Mouse (Mus musculus): ENCODE results near the gene Cyp2f2.

The Cyp2f2 gene

DNA sequence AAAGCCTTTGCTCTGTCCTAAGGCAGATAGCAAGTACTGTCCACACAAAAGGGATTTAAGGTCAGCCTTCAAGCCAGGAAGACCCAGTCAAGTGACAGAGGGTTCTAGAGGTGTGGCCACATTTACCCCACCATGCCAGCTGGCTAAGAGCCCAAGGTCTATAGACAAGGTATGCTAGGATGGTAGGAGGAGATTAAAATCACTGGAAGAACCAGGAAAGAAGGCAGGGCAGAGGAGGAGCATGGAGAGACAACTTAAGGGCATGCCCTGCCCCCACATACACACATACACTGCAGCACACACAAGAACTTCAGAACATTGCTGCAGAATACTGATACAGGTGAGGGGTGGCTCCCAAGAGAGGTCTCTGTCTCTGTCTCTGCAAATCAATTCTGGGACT lies at the start of gene Cyp2f2:
TSS of gene Cyp2f2 (plus strand) at position 234 of the 400 bp plus-strand sequence.
- DNase-seq (ENCODE audit: low spot score): no peak

GRCm38 (mm10) chr7:27078641-27079040 lies 41.1 kb upstream of the Cyp2f2 start:
- DNase-seq (ENCODE audit: low spot score): no peak

DNA sequence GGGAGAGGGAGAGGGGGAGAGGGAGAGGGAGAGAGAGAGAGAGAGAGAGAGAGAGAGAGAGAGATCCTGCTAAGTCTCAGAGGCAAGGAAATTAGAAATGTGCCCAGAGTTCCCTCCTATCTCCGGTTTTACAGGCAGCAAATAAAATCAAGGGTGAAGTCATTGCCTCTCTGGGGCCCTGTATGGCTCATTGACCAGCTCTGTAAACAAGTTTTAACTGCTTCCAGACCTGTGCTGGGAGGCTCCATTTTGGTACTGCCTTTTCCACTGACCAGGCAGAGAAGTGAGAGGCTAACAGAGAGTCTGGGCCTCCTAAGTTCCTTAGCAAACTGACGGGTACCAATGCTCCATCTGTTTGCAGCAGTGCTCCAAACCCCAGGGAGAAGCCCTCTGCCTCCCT lies 38.1 kb upstream of the Cyp2f2 start:
- DNase-seq (ENCODE audit: low spot score): no peak

- no peak for DNase-seq (ENCODE audit: low spot score)
Observed at GRCm38 (mm10) chr7:27091039-27091438, 28.7 kb upstream of the Cyp2f2 start.

- DNase-seq (ENCODE audit: low spot score): no peak
Observed at GRCm38 (mm10) chr7:27092038-27092703, 27.5 kb upstream of the Cyp2f2 start.

DNA sequence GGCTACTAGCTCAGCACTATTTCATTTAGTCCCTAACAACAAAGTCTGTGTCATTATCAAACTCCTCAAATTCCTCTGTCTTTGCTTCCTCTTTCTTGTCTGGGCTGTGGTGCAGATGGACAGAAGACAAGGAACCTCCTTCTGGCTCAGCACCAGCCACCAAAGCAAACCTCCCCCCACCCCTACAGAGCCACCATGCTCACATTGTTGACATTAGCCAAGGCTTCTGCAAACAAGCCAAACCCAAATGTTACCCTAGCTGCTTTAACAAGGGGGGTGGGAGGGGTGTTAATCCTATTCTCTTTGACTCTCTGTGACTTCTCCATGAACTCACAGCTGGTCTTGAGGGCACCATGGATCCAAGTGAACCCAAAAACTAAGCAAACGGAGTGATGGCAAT lies 26.8 kb upstream of the Cyp2f2 start:
- DNase-seq (ENCODE audit: low spot score): no peak

- no peak for DNase-seq (ENCODE audit: low spot score)
Observed at GRCm38 (mm10) chr7:27104882-27105281, 14.8 kb upstream of the Cyp2f2 start.

DNA sequence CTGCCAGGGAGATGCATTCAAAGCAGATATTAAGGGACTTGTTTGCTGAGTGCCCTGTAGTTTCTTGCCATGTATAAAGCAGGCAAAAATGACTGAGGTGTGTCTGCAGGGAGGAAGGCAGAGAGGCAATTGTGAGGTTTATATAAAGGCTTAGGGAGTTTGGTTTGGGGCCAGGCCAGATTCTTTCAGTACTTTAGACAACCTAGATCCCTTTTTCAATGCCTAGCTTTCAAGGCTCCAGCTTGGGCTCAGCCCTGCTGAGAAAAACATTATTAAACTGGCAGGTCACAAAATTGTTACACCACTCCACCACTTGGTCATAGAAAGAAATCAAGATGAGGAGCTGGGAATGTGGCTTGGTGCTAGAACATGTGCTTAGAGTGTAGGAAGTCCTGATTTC lies 9.4 kb upstream of the Cyp2f2 start:
- DNase-seq (ENCODE audit: low spot score): no peak

GRCm38 (mm10) chr7:27111038-27111437 lies 8.7 kb upstream of the Cyp2f2 start:
- DNase-seq (ENCODE audit: low spot score): no peak

- no peak for DNase-seq (ENCODE audit: low spot score)
Observed at GRCm38 (mm10) chr7:27111987-27112386, 7.7 kb upstream of the Cyp2f2 start.

GRCm38 (mm10) chr7:27118033-27118511 lies 1.6 kb upstream of the Cyp2f2 start:
- DNase-seq (ENCODE audit: low spot score): peak; percentile 22

DNA sequence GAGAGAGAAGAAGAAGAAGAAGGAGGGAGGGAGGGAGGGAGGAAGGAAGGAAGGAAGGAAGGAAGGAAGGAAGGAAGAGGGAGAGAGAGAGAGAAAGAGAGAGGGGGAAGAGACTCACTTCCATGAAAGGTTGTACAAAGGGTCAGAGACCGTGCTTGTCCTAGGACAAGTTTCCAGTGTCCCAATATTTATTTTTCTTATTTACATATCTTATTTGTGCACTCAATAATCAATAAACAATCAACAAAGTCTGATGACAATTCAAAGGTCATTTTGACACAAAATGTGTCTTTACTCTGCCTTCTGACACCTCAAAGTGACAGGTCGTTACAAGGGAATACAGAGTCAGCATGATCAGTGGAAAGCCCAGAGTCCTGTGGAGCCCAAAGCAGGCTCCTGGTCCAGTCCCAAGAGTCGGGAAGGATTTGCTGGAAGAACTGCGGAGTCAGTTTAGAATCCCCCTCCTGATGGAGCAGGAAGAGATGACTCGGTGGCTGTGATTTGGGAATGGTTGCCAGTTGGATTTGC lies 4.7 kb downstream of the Cyp2f2 start:
- no peak for DNase-seq (ENCODE audit: low spot score)

- DNase-seq (ENCODE audit: low spot score): no peak
Observed at GRCm38 (mm10) chr7:27124969-27125368, 5.3 kb downstream of the Cyp2f2 start.

DNA sequence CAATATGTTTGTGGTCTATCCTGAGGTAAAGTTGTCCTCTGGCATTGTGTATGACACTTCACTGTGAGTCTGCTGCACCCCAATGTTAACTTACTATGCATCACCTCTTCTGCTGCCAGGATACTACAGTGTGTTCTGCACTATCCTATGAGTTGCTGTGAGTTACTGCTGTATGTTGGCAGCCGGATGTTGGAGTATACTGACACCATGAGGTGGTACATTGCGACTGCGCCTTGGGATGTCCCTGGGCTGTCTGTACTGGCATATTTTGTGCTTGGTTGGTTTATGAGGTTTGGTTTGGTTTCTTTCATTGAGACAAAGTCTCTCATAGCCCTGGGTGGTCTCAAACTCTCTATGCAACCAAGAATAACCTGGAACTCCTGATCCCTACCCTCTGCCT lies 8.5 kb downstream of the Cyp2f2 start:
- DNase-seq (ENCODE audit: low spot score): no peak

- DNase-seq (ENCODE audit: low spot score): no peak
Observed at GRCm38 (mm10) chr7:27128946-27129345, 9.2 kb downstream of the Cyp2f2 start.

DNA sequence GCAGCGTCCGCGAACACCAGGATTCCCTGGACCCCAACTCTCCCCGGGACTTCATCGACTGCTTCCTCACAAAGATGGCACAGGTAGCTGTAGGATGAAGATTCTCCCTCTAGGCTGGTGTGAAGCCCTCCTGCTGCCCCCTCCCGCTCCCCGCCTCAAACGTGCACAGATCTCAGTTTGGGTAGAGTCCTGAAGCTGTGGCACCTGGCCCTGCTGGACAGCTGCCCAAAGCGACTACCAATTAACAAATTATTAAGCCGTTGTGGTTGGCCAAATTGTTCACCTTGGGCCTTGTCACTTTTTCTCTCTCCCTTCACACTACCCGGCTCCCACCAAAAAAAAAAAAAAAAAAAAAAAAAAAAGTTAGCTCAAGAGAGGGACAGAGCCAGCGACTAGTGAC lies 10.1 kb downstream of the Cyp2f2 start:
- no peak for DNase-seq (ENCODE audit: low spot score)

DNA sequence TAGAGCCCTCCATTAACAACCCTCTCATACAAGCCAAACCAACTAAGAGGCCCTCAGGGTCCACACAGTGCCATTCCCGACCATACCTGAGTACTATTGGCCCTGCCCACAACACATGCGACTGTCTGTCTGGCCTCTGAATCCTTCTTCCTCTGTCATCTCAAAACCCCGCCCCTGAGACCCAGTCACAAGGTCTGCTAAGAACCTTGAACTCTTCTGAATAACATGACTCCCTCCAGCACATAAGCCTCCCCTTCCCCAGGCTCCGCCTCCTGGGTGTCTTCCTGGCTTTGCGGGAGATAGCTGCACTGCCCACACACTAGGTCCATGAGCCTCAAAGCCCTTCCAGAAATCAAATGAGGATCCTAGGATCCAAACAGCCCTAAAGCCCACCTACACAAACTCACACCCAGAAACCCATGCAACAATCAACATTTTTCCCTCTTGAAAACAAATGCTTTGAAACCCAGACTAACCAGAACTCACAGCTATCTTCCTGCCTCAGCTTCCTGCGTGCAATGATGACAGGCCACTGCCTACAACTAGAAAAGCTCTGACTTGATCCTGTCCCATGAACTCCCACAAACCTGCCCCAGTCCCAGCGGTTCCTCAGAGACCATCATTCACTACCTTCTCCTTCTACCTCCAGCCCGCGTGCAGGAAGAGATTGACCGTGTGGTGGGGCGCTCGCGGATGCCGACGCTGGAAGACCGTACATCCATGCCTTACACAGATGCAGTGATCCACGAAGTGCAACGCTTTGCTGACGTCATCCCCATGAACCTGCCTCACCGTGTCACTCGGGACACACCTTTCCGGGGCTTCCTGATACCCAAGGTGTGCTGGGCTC lies 11.0 kb downstream of the Cyp2f2 start:
- no peak for DNase-seq (ENCODE audit: low spot score)

DNA sequence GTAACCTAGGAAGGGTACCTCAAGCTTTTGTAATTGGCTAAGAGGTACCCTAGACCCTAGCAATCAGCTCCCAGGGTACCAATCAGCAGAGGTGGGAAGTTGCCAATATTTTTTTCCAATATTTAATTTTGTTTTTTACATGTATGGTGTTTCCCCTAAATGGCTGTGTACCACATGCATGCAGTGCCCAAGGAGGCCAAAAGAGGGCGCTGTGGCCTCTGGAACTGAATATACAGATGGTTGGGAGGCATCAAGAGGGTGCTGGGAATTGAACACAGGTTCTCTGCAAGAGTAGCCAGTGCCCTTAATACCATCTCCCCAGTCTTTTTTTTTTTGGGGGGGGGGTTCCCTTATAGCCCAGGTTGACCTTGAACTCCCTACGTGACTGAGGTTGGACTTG lies 11.7 kb downstream of the Cyp2f2 start:
- DNase-seq (ENCODE audit: low spot score): peak; percentile 47

DNA sequence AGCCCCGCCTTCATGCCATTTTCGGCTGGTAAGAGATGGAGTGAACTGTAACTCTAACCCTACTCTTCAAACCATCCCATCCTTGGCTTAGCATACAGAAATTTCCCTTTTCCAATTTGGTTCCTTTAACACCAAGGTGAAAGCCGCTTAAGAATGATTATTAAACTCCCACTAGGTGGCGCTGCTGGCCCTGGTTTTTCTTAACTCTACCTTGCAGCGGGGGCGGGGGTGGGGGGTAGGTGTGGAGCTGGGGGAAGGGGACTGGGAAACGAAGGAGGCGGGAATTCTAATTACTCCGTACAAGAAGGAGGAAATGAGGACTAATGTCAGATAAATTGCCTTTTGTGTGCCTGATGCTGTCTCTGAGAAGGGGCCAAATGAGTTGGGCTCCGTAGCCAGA lies 12.9 kb downstream of the Cyp2f2 start:
- peak; percentile 60 for DNase-seq (ENCODE audit: low spot score)

DNA sequence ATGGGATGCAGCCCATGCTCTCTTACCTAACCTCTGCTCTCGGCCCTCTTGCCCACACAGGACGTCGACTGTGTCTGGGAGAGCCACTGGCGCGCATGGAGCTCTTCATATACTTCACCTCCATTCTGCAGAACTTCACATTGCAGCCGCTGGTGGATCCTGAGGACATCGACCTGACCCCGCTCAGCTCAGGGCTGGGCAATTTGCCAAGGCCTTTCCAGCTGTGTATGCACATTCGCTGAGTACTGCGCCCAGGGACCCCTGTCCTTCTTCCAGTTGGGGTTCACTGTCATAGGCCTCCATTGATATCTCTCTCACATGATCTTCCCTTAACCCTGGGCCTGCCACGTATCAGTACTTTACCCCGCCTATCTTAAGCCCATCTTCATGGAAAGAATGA lies 13.4 kb downstream of the Cyp2f2 start:
- DNase-seq (ENCODE audit: low spot score): peak; percentile 34

DNA sequence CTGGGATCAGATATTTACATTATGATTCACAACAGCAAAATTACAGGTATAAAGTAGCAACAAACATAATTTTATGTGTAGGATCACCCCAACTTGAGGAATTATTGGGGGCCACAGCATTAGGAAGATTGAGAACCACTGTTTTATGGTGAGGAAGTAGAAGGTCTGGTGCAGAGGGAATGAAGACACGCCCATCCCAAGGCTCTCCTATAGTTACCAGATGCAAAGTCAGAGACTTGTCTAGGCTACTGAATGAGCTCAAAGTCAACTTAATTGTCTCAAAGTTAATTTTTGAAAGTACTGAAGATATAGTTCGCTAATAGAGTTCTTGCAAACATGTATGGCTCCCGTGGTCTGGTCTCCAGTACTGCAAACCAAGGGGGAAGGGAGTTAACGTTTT lies 14.0 kb downstream of the Cyp2f2 start:
- DNase-seq (ENCODE audit: low spot score): no peak

GRCm38 (mm10) chr7:27136410-27136996 lies 16.8 kb downstream of the Cyp2f2 start:
- DNase-seq (ENCODE audit: low spot score): no peak
